Mouse (Mus musculus): ENCODE data around the gene Tlr9.

Tlr9 gene

DNA sequence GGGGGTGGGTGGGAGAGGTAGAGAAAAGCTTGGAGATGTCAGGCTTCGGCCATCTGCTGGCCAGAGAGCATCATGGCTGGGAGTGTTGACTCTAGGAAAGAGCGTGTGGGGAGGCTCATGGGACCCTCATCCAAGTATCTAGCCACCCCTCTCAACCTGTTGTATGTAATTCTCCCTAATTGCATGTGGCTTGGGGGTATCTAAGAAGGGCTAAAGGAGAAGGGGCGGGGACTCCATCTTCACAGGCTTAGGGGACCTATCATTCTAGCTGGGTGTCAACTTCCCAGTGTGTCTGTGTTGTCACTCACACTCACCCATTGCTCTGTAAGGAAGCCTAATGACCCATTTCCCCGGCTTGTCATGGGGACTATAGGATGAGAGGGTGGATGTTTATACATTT lies 9.4 kb downstream of the Tlr9 start:
- DNase-seq (ENCODE audit: low spot score in 2 of 2): no peak

DNA sequence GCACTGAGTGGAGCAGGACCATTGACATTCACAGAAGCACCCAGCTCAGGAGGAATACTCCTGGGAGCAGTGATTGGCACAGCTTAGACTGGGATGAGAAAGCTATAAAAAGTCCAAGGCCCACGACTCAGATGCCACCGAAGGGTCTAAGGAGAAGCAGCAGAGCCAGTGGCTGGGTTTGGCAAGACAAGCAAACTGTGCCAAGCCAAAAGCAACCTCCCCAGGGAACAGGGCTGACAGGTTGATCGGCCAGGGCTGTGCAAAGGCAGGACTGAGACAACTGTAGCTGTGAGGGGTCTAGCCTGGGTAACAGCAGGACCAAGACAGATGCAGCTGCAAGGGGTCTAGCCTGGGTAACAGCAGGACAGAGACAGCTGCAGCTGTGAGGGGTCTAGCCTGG lies 10.6 kb downstream of the Tlr9 start:
- no peak for DNase-seq (ENCODE audit: low spot score in 2 of 2)

DNA sequence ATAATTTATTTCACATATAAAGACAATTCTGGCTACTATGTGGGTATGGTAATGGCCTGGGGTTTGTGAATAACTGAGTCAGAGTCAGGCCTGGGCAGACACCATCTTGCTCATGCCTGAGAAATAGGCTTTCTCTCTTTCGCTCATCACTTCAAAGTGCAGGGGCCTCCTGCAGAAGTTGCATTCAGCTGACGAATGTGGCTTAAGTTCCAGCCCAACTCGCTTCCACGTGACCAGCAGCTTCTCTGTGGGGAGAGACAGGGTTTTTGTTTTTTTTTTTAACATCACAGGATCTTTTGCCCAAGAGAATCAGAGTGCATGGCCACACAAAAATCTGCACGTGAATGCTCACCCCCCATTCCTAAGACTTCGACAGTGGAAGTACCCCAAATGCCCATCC lies 11.6 kb downstream of the Tlr9 start:
- DNase-seq (ENCODE audit: low spot score in 2 of 2): no peak

DNA sequence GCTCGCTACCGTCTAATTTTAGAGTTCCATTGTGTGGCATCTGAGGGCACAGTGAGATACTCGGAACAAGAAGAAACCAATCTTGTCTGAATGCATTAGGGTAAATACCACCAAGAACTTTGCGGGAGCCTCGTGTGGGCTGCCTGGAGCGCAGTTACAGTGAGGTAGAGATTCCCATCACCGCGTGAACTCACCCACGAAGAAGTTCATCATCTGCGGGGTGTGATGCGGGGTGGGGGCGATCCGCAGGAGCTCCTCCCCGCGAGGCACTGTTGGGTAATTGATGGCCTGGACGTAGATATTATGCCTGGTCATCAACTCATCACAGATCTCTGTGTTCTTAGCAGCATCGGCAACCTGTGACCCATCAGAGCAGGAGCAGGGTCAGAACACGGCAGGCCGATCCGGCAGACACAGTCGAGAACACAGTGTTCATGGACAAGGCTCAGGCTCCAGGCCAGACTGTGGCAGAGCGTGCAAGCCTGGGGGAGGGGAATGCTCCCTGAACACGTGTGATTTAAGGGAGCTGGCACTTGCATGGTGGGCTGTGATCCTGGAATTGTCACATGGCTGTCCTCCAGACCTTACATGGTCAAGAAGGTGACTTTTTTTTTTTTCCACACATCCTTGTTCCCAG lies 12.9 kb downstream of the Tlr9 start:
- DNase-seq (ENCODE audit: low spot score in 2 of 2): peak; percentile 56 to 63

DNA sequence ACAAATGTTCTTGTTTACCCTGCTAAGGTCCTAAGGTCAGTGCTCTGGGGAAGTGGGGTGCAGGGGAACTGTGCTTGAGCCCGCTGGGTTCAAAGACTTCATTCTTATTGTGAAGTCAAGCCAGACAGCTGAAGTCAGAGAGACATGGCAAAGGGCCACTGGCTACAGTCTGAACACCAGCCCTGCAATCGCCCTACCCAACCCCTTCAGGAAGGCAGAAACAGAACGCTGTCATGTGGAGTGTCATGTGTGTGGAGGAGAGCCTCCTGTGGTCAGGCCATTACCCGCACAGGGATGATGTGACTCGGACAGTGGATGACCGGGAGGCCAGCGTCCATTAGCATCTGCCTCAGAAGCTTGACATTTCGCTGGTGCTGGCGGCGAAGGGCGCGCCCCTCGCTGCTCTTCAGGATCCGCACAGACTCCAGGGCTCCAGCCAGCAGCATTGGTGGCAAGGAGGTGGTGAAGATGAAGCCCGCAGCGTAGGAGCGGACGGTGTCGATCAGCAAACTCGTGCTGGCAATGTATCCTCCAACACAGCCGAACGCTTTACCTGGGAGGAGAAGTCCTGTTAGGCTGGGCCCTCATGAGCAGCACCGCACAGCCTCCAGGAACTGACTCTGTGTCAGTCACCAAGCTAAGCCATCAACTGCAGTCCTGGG lies 13.9 kb downstream of the Tlr9 start:
- DNase-seq (ENCODE audit: low spot score in 2 of 2): no peak

DNA sequence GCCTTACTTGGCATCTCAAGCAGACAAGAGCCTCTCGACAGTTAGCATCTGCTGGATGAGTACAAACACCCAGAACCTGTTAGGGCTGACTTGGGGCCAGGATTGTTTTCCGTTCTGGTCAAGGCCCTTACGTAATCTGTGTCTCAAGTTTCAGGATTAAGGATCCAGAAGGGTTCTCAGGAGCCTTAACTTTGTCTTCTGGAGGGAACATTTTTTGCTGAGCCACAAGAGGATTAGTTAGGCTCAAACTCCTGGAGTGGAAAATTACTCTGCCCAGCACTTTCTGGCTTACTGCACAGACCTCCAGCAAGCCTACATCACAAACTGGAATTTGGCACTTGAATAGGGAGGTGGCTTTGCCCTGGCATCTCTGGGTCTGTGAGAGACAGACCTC lies 14.4 kb downstream of the Tlr9 start:
- DNase-seq (ENCODE audit: low spot score in 2 of 2): no peak

DNA sequence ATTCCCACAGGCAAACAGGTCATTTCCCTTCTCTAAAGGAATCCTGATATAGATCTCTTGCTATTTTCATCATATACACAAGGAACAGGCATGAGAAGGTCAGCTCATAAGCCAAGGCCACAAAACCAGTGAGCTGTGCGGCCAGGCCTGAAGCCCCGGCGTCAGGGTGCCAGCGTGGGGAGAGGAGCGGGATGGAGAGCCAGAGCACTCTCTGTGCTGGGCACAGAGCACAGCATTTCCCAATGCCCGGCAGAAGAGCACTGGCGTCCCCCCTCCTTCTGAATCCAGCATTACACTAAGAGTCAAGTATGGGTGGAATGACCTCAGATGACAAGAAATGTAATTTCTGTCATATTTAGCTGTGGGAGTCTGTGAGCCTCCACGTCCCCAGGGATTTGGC lies 15.0 kb downstream of the Tlr9 start:
- DNase-seq (ENCODE audit: low spot score in 2 of 2): no peak

DNA sequence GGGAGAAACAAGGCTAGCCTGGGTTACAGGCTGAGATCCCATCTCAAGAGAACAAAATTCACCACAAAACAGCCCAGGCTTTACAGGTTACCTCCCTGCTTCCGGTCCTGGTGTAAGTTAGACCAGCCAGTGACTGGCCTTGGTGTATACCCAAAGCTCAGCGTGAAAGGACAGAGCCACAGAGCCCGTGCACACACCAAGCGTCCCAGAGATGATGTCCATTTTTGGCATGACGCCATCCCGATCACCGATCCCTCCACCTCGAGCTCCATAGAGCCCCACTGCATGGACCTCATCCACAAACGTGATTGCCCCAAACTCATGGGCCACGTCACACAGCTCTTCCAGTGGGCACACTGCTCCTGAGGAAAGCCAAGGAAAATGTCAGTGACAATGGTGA lies 15.5 kb downstream of the Tlr9 start:
- DNase-seq (ENCODE audit: low spot score in 2 of 2): no peak

DNA sequence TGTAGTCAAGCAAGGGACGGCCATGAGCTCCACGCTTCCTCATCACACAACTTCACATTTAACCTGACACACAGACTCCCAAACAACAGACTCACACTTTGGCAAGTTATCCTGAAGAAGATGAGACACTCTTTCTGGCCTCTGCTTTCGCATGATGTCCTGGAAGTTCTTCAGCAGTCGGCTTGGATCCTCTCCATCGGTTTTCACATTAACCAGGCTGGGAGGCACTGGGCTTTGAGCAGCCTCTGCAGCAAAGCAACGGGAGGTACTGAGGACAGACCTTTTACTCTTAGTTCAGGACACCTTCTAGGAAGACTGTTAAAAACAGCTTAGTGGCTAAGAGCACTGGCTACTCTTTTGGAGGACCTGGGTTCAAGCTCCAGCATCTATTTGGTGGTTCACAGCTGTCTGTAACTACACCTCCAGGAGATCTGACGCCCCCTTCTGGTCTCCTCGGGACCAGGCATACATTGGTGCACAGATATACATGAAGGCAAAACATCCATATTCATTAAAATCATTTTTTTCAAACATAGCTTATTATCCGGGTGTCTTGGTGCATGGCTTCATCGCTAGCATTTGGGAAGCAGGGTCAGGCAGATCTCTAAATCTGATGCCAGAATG lies 19.3 kb downstream of the Tlr9 start:
- no peak for DNase-seq (ENCODE audit: low spot score in 2 of 2)

DNA sequence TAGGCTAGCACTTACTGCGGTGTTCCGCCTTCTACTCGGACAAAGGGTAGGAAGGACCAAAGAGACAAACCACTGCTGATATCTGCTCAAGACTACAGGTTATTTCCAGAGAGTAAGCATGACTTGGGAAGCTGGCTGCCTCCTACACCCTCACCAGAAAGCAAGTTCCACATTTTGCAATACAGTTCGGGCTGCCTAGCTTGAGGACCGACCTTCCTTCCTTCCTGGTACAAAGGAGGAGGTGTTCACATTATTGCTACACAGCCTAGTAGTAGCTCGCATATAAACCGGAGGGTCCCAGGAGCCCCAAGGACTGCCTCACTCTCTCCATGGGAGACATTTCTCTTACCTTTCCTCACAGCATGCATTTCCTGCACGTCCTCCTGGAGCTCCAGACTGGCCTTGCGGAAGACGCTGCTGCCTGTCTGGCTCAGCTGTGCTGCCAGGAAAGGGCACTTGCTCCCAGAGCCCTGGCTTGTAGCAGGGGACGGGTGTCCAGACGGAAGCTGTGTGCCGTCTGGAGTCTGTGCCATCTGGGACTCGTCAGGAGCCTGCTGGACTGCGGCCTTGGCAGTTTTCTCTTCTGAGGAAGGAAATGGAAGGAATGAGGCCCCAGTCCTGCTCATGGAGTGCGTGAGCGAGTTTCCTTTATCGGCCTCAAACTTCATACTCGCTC lies 20.6 kb downstream of the Tlr9 start:
- DNase-seq (ENCODE audit: low spot score in 2 of 2): peak in 1 of 2 experiments; percentile 59

DNA sequence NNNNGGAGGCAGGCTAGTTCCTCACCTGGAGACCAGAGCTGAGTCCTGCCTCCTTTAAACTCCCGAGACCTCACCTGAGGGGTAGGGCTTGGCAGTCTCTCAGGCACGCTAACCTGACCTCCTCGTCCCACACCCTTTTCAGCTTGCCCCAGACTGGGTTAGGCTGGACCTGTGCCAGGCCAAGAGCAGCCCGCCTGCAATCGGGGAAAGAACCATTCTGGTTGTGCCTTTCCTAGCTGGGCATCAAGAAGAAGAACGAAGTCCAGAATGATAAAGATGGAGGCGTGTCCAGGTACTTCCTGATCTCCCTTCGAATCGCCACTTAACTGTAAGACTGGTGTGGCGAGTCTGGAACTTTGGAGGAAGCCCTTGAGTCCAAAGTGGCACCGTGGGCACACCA lies 27.2 kb downstream of the Tlr9 start:
- no peak for DNase-seq (ENCODE audit: low spot score in 2 of 2)

DNA sequence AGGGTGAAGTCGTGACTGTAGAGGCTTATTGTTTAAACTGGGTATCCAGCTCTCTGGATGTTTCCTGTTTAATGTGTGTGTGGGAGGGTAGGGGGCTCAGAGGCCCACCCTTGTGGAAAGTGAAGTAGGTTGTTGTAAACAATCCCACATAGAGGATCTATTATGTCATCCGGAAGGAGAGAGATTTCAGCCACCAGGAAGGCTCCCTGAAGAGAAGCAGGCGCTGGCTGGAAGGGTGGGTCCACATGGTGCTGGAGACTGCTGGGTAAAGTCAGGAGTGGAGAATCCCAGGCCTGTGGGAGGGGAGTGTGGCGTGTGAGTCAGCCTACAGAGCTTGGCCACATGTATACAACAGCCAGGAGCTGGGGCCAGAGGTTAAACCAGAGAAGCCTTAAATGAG lies 27.8 kb downstream of the Tlr9 start:
- DNase-seq (ENCODE audit: low spot score in 2 of 2): peak in 1 of 2 experiments; percentile 48

DNA sequence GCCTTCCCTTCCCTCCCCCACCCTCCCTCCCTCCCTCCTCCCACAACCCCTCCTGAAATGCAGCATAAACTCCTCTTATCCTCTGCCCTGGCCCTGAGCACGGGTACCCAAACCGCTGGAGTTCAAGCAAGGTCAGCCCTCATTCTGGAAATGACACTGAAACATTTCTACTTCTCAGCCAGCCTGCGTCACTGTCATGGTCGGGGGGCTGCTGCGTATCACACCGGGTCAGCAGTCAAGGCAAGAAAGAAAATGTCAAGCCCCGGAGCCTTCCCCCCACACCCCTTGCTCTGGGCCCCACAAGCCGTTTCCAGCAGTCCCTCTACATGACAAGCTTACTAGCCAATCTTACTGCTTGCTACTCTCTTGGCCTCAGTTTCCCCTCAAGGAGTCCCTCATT lies 28.7 kb downstream of the Tlr9 start:
- DNase-seq (ENCODE audit: low spot score in 2 of 2): no peak

DNA sequence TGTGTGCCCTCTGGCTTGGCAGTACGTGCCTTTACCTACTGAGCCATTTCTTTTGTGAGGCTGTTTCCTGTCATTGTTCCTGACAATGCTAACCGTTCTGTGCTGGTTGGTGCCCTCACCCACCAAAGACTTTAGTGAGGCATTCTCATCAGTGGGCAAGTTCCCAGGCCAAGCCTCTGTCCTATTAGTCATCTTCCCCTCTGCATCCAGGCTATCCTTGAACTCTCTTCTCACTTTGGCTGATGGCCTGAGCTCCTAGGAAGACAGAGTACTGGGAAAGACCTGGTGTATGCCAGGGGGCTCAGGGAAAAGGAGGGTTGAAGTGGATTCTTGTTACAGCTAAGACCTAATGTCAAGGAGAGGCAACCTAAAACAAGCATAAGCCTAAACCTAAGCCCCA lies 31.6 kb downstream of the Tlr9 start:
- DNase-seq (ENCODE audit: low spot score in 2 of 2): no peak

DNA sequence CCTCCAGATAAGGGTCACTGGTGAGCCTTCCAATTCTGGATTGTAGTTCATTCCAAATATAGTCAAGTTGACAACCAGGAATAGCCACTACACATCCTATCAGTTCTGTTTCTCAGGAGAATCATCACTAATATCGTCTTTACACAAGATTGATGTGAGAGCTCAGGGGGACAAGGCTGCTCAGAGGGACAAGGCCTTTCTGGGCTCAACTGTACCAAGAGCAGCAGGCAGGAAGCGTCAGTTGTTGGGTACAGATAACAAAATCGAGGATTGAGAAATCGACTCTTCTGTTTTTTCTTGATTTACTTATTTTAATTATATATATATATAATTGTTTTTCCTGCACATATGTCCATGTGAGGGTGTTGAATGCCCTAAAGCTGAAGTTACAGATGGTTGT lies 36.0 kb downstream of the Tlr9 start:
- DNase-seq (ENCODE audit: low spot score in 2 of 2): no peak

DNA sequence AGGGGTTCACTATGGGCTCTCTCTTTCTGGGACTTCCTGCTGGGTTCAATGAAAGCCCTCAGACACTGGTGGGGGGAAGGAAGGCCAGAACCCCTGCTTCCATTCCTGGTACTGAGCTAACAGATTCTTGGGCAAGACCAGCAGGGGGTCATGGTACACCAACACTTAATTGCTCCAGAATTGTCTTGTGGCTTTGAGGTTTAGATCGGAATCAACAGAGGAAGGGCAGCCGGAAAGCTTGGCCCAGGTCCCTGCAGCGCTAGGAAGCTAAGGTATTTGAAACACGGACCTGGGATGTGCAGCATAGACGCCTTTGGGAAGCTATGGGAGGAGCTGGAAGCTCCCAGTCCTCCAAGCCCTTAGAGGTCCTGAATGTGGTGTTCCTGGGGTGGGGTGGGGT lies 36.6 kb downstream of the Tlr9 start:
- no peak for DNase-seq (ENCODE audit: low spot score in 2 of 2)

DNA sequence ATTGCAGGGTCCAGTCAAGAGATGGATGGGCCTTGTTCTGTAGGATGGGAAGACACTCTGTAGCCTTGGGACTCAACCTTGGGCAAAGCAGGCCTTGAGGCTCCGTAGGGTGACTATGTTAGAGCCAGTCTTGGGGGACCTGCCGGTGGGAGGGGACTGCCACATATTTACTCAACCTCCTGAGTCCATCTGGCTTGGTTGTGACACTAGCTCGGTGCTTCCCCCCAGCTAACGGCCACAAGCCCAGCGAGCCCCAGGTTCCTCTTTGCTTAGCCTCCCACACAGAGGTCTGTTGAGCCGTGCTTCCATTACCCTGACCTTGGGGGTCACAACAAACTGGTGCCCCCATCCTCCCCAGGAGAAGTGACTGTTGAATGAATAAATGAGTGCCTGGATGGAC lies 38.7 kb downstream of the Tlr9 start:
- DNase-seq (ENCODE audit: low spot score in 2 of 2): no peak

DNA sequence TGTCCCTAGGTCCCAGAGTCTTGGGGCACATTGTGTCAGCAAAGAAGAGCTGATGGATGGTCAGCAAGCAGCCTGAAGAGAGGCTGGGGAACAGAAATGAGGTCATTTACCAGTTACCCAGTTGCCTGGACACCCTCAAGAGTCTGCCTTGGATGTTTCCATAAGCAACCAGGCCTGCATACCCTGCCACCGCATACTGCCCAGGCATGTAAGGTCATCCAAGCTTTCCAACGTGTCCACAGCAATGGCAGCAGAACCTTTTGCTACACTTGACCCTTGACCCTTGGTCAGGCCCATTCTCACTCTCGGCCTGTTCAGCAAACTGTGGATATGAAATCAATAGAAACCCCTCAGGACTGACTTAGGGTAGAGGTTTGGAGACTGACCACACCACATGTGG lies 39.1 kb downstream of the Tlr9 start:
- DNase-seq (ENCODE audit: low spot score in 2 of 2): no peak

DNA sequence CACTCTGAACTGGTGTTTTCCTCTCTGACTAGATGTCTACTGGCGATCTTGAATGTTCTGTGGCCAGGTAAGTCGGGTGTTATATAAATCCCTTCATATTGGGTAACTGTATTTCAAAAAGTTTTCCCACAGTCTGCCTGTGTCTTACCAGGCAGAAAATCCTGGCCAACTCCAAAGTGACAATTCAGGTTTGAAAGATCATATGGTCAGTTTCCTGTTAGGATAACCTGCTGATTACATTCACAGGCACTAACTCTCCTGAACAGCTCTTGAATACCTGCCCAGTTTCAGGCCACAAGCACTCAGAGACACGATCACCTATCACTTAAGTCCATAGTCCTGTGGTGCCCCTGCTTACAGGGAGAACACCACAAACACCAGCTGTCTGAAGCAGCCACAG lies 39.7 kb downstream of the Tlr9 start:
- no peak for DNase-seq (ENCODE audit: low spot score in 2 of 2)

DNA sequence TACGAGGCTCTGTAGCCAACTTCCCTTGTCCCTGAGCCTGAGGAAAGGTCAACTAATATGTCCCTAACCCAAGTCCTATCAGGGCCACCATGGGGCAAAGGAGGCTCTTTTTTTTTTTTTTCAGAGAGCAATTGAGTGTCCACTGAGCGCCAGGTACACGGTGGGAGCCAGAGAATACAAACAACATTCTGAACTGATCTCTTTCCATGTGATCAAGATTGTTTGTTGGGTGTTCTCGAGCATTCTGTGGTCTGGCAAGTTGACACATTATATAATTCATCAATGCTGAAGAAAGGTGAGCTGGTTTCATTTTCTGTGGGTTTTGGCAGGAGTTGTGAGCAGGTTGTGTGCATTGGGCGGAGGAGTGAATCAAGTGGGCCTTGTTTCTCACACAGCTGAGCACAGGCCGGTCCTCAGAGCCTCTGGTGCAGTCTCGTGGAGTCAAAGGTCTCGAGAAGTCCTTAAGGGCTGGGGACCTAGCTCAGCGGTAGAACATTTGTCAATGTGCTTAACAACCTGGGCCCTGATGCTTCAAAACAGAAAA lies 41.1 kb downstream of the Tlr9 start:
- DNase-seq (ENCODE audit: low spot score in 2 of 2): no peak

DNA sequence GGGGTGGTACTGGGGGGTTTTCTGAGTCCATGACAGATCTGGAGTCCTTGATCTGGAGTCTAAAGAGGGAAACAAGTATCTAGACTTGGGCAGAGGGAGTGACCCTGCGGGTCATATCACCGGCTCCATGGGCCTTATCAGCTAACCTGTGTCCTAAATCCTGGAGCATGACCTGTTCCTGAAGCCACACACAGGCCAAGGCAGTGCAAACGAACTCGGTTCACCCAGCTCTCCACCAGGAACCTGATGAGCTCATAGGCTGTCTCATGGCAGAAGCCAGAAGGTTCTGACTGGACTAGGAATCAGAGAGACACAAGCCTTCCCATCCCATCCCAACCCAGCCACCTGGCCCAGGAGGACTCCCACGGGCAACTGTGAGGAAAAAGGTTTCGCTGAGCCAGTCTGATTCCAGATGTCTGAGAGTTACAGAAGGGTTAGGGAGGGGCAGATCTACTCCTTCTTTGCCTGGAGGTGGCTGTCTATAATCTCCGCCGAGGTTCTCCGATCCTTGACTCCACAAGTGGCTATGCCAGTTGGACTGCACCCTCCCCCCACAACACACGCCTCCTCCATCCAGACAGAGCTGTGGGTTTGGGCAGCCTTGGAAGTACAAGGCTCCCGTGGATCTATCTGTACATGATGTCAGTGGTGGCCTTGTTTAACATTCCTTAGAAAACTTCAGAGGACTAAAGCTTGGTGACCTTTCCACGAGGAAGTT lies 43.1 kb downstream of the Tlr9 start:
- no peak for DNase-seq (ENCODE audit: low spot score in 2 of 2)

All from heart, adult 9 months (tissue).